Mouse (Mus musculus) gastrocnemius, postnatal 10 days (tissue): ENCODE measurements around the gene Fam193a. TPM values are rescaled to one million over a fixed set of nuclear protein-coding genes. Genes with fewer than 3 reads are reported as not detected.

Experiments
- DNase-seq: peaks from one replicate; pipeline ENCODE4 v3.0.0; 2021; ENCODE audit warnings: mixed read lengths
- total RNA-seq, 2 experiments: library from RNA; stranded (reverse); gene quantifications; 2 replicates each; pipeline ENCODE4 v1.2.3; 2021

The Fam193a gene
- total RNA-seq, 2 experiments from 2014 or later, result 19.6 to 26.6 TPM

DNA sequence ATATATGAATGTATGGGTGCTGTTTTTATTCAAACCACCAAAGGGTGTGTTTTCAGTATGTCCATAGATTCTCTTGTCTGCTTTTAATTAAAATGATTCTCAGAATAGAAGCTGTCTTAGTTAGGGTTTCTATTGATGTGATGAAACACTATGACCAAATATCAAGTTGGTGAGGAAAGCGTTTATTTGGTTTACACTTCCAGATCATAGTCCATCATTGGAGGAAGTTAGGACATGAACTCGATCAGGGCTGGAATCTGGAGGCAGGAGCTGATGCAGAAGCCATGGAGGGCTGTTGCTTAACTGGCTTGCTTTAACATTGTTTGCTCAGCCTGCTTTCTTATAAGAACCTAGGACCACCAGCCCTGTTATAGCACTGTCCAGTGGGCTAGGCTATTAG is 12.0 kb downstream of the Fam193a start:
- DNase-seq, result no peak

DNA sequence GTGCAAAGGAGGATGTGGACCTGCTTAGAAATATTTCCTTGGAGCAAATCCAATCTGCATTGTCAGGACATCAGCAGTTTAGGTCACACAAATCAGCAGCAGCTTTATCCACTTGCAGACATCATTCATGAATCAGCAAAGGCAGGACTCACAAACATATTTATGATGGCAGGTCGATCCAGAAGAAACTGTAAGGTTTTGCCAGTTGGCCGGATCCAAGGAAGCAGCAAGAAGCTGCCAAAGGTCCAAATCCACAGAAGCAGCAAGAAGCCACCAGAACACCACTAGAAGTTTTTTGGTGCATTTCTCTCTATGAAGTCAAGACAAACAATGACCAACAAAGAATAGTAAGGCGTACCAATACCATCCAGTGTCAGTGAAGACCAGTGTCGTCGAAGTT is 15.9 kb downstream of the Fam193a start:
- DNase-seq, result no peak

DNA sequence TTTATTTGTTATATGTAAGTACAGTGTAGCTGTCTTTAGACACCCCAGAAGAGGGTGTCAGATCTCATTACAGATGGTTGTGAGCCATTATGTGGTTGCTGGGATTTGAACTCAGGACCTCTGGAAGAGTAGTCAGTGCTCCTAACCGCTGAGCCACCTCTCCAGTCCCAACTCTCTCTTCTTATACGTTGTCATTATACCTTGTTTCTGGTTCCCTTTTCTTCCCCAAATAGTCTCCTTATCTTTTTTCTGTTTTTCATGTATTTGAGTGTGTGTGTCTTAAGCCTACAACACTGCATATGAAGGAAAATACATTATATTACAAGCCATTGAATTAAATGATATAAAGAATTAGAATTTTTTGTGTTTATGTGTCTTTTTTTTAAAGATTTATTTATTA is 17.0 kb downstream of the Fam193a start:
- no peak for DNase-seq

DNA sequence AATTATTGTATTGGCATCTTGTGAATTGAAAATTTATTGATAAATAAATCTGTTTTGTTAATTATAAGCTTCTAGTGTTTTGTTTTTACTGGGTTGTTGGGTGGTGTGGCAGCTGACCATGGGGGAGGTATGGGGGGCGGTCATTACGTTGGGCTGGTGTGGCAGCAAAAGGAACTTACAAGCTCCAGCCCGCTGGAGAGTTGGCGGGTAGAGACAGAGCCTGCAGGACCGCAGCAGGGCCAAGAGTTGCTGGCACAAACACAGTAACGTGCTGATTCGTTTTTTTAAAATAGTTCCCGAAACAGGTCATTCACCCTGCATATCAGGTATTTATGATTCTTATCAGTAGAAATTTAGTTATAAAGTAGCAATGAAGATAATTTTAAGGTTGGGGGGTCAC is 23.5 kb downstream of the Fam193a start:
- no peak for DNase-seq

DNA sequence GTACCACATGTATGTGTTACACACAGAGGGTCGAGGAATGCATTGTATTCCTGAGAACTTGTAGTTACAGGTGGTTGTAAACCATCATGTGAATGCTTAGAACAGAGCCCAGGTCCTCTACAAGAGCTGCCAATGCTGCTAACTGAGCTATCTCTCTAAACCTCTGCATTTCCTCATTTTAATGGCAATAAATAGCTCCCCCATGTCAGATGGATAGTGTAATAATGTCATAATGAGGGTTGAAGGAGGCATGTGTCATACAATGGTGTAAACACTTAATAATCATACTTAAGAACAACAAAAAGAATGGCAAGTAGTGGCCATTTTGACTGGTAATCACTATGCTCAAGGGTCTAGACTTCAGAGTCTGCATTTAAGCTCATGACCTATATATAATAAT is 25.6 kb downstream of the Fam193a start:
- DNase-seq, result no peak

DNA sequence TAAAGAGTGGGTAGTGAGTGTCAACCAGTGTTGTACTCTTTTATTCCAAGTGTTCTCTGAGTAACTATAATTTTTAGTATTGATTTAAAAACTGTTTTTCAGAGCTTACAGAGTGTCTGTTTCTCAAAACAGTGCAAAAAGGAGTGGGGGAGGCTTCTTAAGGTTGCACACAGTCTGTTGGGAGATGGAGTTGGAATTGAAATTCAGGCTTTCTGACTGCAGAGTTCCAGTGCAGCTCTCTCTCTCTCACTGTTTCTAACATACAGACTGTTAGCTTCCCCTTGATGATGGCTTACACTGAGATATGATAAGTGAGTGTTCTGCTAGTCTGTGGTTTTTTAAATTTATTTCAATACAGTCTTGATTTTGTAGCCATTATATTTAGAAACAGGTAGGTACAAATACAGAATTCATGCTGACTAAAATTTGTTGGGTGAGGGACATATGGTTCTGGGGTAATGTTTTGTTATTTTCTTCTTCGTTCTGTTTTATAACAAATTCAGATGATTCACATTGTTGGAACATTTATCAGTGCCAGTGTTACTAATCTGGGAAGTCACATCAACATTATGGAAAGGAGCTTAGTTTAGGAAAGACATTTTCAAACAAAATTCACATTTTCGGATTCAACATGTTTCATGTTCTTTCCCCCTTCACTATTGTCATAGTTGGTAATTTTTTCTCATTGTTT is 26.3 kb downstream of the Fam193a start:
- no peak for DNase-seq

DNA sequence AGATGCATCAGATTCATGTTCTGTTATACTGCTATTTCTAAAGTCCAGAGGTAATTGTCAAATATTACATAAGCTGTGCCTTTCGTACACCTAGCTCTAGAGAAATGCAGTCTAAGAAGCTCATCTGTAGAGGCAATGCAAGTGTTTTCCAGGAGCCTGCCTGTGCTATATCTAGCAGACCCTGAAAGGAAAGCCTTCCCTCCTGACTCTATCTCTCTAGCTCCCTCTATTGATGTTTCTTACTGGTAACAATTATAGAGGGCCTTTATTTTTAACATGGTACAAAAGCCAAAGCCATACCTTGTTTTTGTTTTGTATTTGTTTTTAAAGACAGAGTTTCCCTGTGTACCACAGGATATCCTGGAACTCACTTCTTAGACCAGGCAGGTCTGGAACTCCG is 28.1 kb downstream of the Fam193a start:
- DNase-seq, result no peak

DNA sequence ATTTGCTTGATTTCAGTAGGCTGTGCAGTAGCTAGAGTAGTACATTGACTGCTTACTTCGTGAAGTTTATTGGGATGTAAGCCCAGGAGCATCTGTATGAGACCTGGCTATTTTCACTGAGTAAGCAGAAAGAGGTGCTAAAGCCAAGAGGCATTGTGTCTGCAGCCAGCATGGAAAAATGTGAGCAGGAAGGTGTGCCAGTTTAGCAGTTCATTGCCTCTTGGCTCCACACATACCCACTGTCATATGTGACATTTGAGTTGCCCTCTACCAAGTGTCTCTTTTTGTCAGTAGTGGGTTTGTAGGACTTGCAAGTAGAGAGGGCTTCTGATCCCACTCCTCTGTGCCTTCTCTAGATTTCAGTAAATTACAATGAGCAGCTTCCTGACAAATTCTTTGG is 28.6 kb downstream of the Fam193a start:
- DNase-seq, result no peak

DNA sequence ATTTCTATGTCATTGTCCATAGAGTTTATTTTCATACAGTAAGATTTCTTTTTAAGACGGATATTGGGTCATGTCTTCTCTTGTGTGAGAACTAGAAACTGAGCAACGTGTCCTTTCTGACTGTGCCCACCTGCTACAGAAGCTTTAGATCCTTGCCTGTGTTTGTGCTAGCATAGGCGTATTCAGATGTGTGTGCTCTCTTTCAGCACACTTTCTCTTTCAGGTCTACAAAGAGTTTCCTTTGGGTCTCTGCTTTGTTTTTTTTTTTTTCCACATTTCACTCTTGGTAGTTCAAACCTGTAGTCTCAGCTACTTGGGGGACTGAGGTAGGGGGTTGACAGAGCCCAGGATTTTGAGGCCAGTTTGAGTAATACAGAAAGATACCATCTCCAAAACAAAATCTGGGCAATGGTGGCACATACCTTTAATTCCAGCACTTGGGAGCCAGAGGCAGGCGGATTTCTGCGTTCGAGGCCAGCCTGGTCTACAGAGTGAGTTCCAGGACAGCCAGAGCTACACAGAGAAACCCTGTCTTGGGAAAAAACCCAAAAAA is 37.7 kb downstream of the Fam193a start:
- no peak for DNase-seq

DNA sequence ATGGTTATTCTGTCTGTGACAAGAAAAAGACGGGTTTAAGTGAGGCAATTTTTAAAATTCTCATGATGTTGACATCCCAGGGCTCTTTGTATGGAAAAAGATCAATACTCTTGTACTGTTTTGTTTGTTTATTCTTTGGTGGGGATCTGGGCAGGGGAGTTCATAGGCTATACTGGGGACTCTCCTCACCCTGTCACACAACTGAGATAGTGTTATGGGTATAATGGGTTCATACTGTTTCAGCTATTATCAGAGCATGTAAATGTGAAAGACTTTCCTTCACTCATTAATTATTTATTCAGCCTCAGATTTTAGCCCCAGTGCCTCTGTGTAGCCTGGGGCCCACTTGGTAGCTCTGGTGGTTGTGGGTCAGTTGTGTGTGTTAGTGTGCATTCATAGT is 39.3 kb downstream of the Fam193a start:
- no peak for DNase-seq

DNA sequence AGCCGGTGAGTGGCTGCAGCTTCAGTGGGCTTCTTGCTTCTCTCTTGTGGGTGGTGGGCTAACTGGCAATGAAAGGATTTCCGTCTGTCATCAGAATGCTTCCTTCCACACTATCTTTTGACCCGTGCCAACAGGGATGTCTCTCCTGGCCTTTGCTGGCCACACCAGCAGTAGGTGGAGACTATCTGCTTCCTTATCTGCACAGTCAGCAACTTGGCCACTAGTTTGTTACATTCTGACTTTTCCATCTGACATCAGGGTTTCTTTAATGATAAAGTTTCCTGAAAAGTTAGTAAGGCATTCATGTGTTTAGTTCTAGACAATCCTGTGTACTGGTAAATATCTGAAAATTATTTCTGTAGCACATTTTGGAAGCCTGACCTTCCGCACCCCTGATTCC is 41.1 kb downstream of the Fam193a start:
- DNase-seq, result no peak

DNA sequence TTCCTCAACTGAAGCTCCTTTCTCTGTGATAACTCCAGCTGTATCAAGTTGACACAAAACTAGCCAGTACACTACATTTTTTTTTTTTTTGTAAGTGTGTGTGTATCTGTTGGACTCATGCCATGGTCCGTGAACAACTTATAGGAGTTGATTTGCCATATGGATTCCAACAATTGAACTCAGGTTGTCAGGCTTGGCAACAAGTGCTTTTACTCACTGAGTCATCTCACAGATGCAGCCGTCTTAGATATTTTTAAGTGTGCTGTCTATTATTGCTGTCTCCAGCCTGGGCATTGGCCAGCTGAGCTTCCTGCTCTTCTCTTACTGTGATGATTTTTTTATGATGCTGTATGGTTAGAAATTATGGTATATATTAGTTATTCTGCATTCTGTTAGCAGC is 44.2 kb downstream of the Fam193a start:
- DNase-seq, result no peak

DNA sequence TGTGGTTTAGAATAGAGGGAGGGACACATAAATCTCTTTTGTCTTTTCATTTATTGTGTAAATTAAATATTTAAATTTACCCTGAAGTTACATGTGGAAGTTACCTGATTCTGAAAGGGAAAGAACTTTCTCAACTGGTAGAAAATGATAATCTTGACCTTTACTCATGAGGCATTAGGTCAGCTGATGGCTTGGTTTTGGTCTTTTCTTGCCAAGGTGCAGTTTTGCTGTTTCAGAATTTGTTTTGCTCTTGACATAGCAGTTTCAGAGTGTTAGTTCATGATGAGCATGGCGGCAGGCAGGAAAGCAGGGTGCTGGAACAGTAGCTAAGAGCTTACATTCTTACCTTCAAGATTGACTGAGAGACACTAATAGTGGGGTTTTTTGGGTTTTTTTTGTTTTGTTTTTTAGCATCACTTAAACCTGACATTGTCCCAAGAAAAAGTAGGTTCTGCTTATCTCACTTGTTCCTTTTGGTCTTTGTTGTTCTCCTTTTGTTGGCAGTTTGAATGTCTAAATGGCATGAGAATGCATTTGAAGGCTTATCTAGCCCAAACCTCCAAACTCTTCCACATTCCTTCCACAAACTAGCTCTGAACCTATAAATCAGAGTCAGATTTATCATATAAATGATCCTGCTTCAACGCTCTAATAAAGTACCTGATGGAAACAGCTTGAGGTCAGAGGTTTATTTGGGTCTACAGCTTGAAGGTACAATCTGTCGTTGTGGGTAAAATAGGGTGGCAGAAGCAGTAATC is 47.7 kb downstream of the Fam193a start:
- DNase-seq, result no peak

DNA sequence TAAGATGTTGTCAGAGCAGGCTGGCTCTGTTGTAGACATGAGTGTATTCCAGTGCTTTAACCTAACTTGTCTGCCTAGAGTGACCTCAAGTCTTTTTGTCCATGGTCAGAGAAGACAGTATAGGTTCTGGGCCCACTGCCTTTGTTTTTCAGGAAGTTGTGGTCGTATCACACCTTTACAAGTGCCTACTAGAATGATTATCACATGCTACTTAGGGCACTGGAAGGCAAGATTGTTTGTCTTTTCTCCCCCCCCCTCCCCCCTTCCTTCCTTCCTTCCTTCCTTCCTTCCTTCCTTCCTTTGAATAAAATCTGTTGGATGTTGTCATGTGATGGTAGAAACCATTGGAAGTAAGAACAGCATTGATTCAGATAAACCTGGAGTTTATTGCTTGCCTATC is 49.5 kb downstream of the Fam193a start:
- no peak for DNase-seq

DNA sequence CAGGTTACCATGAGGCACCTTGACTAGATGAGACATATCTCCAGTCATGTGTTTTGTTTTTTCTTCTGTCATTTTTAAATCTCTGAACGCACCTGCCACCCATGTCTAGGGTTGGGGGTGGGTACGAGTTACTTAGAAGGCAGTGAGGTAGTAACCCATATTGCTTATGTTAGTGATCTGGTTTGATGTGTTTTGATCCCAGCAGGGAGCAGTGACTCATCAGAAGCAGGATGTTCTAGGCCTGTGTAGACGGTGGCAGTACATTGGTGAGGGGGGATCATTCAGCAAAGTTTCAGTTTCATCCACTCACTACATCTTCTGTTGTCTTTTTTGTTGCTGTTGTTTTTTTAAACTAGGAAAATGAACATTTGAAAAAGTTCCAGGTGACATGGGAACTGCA is 61.0 kb downstream of the Fam193a start:
- no peak for DNase-seq

DNA sequence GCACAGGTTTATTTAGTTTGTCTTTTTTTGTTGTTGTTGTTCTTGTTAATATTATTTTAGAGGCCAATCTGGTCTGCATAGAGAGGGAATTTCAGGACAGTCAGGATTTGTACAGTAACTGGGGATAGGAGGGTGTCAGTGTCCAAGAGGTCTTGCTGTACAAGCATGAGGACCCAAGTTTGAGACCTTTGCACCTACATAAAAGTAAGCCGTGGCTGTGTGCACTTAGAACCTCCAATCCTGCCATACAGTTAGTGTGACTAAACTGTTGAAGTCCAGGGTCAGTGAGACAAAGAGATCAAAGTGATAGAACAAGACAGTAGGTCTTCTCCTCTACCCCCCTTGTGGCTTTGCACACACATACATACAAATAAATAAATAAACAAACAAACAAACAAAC is 64.1 kb downstream of the Fam193a start:
- DNase-seq, result no peak

DNA sequence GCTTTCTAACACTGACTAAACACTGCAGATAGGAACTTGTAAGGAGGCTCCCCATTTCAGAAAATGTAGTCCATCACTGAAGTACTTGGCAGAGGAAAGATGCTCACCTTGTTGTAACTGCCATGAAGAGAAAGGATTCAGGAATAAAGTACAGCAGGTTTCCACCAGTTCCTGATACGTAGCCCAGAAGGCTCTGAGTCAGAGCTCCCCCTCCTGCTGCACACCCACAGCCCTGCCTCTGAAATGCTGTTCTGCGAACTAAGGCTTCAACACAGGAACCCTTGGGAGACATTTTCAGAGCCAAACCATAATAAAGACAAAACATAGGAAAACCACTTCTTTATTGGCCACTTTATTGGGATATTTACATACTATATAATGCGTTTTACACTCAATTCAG is 64.5 kb downstream of the Fam193a start:
- DNase-seq, result no peak

DNA sequence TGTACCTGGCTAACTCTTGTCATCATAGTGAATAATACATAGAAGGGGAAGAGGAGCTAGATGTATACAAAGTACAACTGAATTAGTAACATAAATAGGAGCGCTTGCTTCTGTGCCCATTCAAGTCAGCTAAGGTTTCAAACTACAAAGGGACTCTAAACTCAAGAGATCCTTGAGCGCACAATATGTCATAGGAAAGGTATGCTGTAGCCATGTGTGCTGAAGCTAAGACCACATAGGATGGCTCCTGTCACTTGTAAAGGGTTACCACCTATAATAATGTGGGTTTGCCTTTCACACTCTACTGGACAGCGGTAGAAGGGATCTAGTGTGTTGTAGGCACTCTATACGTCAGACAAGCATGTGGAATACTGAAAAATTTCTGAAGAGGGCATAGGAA is 68.3 kb downstream of the Fam193a start:
- no peak for DNase-seq

DNA sequence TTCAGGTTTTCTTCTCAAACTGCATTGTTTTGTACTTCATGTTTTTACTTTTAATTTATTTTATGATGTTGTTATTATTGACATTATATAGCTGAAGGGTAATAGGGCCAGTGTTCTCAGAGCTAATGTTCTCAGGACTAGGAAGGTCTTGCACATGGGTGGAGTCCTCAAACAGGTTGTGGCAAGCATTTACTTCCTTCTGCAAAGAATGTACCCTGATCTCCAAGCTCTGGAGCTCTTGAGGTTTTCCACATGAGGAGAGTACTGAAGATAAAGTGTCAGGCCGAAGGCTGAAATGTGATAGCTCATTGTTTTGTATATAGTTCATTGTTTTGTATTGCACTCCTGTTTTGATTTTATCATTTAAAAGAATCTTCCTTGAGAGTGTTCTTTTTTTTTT is 68.9 kb downstream of the Fam193a start:
- no peak for DNase-seq

DNA sequence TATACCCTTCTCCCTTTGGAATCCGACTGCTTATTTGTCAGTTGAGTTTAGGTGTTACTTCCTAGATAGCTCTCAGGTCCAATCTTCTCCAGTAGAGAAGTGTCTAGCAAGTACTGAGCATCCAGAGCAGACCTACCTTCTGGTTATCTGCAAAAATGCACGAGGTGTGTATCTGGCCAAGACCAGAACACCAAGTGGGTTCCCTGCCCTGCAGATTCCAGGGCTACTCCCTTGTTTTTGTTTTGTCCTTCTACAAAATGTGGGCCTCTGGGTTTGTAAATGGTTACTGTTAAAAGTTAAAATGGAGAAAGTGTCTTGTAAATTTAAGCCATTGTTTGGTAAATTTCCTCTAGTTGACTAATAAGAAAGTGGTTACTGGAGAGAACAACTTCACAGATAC is 70.0 kb downstream of the Fam193a start:
- DNase-seq, result no peak

DNA sequence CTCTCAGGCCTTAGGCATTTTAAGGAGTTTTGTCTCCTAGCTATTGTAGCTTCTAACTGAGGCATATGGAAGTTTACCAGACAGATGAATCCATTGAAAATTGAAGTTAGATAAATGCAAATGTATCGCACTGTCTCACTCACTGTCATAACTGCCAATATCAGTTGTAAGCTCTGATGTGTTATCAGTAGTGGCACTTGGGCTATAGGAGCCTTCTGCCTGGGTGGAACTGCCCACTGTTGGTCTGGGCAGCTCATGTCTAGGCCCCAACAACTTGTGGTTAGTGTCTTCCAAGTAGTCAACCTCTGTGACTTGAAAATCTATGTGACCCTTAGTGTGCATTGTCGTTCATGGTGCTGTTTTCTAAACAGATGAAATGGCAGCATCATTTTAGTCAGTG is 72.1 kb downstream of the Fam193a start:
- DNase-seq, result no peak

DNA sequence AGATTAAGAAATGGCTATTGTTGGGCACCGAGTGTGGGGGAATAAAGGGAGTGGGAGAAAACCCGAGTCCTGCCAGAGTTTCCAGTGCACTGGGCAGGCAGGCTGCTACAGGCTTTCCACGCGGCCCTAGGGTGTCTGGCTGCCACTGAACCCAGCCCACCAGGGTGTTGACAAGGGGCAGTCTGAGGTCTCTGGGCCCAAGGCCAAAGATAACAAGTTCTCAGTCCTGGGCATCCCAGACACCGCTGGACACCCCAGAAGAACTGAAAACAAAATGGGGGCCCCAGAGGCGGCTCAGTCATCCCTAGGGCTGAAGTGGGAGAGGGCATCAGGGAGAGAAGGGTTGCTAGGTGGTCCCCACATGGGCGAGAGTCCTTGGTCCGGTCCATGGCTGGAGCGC is 76.5 kb downstream of the Fam193a start:
- DNase-seq, result no peak

DNA sequence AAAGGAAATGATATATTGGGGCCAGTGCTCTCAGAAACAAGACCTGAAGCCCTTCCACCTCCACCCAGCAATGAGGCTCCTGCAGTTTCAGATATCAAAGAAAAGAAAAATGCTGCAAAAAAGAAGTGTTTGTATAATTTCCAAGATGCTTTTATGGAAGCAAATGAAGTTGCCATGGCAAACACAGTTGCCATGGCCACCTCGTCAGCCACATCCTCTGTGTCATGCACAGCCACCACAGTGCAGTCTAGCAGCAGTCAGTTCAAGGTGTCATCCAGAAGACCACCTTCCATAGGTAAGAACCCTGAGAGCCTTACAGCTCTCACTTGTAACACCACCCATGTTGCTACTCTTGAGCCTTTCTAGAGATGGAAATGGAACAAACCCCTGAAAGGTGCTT is 89.3 kb downstream of the Fam193a start:
- DNase-seq, result no peak

DNA sequence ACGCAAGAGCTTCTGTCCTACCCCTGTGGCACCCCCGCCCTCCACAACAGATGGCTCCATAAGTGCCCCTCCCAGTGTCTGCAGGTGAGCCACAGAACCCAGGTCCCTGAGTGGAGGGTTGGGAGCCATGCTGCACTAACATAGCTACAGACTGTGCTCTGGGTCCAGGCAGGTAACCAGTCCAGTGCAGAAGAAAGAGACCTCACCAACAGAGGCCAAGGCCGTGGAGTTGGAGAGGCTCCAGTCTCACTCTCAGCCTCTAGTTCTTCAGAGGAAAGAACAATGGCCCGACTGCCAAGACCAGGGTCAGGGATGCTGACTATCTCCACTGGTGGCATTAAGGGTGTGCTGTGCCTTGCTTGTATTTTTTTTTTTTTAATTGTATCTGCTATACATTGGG is 91.6 kb downstream of the Fam193a start:
- no peak for DNase-seq
